Mouse (Mus musculus): ENCODE measurements around the gene Vps33b. TPM values are rescaled to one million over a fixed set of nuclear protein-coding genes. Genes with fewer than 3 reads are reported as not detected.
A peak's percentile ranks its signal among the peaks of the same experiment; 100 is the strongest.

Gene Vps33b
- polyA plus RNA-seq, 1 experiment from 2014 or later = 12.3 TPM

- no peaks in the 10 kb centered on the region for H3K27me3 ChIP-seq (ENCODE audit: control insufficient read depth, insufficient read depth, low read length)
- 85% methylated on average over 10 of the region's 10 CpGs for WGBS (ENCODE audit: insufficient replicate concordance)
- no peak overlapping the region for H3K9ac ChIP-seq (ENCODE audit: low read depth, low read length)
- no peaks in the 10 kb centered on the region for H3K9me3 ChIP-seq (replicated peaks; ENCODE audit: control insufficient read depth, low read length)
- no peak overlapping the region for H3K4me3 ChIP-seq (ENCODE audit: low read depth, low read length)
- H3K4me1 ChIP-seq (ENCODE audit: control insufficient read depth, insufficient read depth, low read length) = peaks cover 6% of the 10 kb centered on the region; the same call in 1 of the 2 replicates
- peaks cover 10% of the 10 kb centered on the region; the same call in 1 of the 2 replicates for H3K36me3 ChIP-seq (ENCODE audit: control insufficient read depth, insufficient read depth, low read length)
- no peak overlapping the region for H3K27ac ChIP-seq (ENCODE audit: low read depth, low read length)
- ATAC-seq (replicated peaks; ENCODE audit: insufficient number of reproducible peaks, low FRiP score, low TSS enrichment) = no peak
- H3K4me2 ChIP-seq = no peak overlapping the region
These were observed 30.9 kb upstream of the Vps33b start for GRCm38 (mm10) chr7:80238542-80238941.

GRCm38 (mm10) chr7:80241661-80242060 lies 27.8 kb upstream of the Vps33b start:
- Histone ChIP-seq H3K27me3 (ENCODE audit: control insufficient read depth, insufficient read depth, low read length) (no peaks in the 10 kb centered on the region), H3K4me2 (no peak overlapping the region), H3K36me3 (ENCODE audit: control insufficient read depth, insufficient read depth, low read length) (peaks cover 10% of the 10 kb centered on the region; the same call in 1 of the 2 replicates), H3K4me1 (ENCODE audit: control insufficient read depth, insufficient read depth, low read length) (peaks cover 2% of the 10 kb centered on the region; the same call in 1 of the 2 replicates), H3K9me3 (replicated peaks; ENCODE audit: control insufficient read depth, low read length) (no peaks in the 10 kb centered on the region), H3K4me3 (ENCODE audit: low read depth, low read length) (no peak overlapping the region), H3K27ac (ENCODE audit: low read depth, low read length) (no peak overlapping the region), H3K9ac (ENCODE audit: low read depth, low read length) (no peak overlapping the region)
- 72% methylated on average over 4 of the region's 4 CpGs for WGBS (ENCODE audit: insufficient replicate concordance)
- no peak for ATAC-seq (replicated peaks; ENCODE audit: insufficient number of reproducible peaks, low FRiP score, low TSS enrichment)

GRCm38 (mm10) chr7:80244851-80245250 lies 24.6 kb upstream of the Vps33b start:
- Histone ChIP-seq H3K9ac (ENCODE audit: low read depth, low read length) (no peak overlapping the region), H3K36me3 (ENCODE audit: control insufficient read depth, insufficient read depth, low read length) (0 out of 2 replicates have a peak, but pooled peaks cover 2% of the 10 kb centered on the region), H3K4me3 (ENCODE audit: low read depth, low read length) (no peak overlapping the region), H3K9me3 (replicated peaks; ENCODE audit: control insufficient read depth, low read length) (no peaks in the 10 kb centered on the region), H3K4me1 (ENCODE audit: control insufficient read depth, insufficient read depth, low read length) (peaks cover 2% of the 10 kb centered on the region; the same call in 1 of the 2 replicates), H3K4me2 (no peak overlapping the region), H3K27ac (ENCODE audit: low read depth, low read length) (no peak overlapping the region), H3K27me3 (ENCODE audit: control insufficient read depth, insufficient read depth, low read length) (no peaks in the 10 kb centered on the region)
- ATAC-seq (replicated peaks; ENCODE audit: insufficient number of reproducible peaks, low FRiP score, low TSS enrichment) = no peak
- WGBS (ENCODE audit: insufficient replicate concordance) = 86% methylated on average over 4 of the region's 4 CpGs

GRCm38 (mm10) chr7:80246148-80246721 lies 23.2 kb upstream of the Vps33b start, which contains the start of gene Ttll13:
Gene Ttll13 (plus strand): TSS chr7:80246376.
- Histone ChIP-seq H3K27ac (ENCODE audit: low read depth, low read length) (peak within 1 kb of the TSS; percentile 86), H3K4me1 (ENCODE audit: control insufficient read depth, insufficient read depth, low read length) (peaks cover 2% of the 10 kb centered on the region; the same call in 1 of the 2 replicates), H3K4me2 (peak within 1 kb of the TSS; percentile 65), H3K9ac (ENCODE audit: low read depth, low read length) (peak within 1 kb of the TSS; percentile 66), H3K4me3 (ENCODE audit: low read depth, low read length) (peak within 1 kb of the TSS; percentile 54), H3K36me3 (ENCODE audit: control insufficient read depth, insufficient read depth, low read length) (no peaks in the 10 kb centered on the region), H3K27me3 (ENCODE audit: control insufficient read depth, insufficient read depth, low read length) (no peaks in the 10 kb centered on the region), H3K9me3 (replicated peaks; ENCODE audit: control insufficient read depth, low read length) (no peaks in the 10 kb centered on the region)
- WGBS (ENCODE audit: insufficient replicate concordance) = under 1% methylated on average over 48 of the region's 48 CpGs
- peak; percentile 97 for ATAC-seq (replicated peaks; ENCODE audit: insufficient number of reproducible peaks, low FRiP score, low TSS enrichment)

GRCm38 (mm10) chr7:80246859-80247258 lies 22.6 kb upstream of the Vps33b start:
- H3K27me3 ChIP-seq (ENCODE audit: control insufficient read depth, insufficient read depth, low read length) = no peaks in the 10 kb centered on the region
- H3K4me2 ChIP-seq = peak overlapping the region; percentile 65
- peak overlapping the region; percentile 66 for H3K9ac ChIP-seq (ENCODE audit: low read depth, low read length)
- H3K4me3 ChIP-seq (ENCODE audit: low read depth, low read length) = peak overlapping the region; percentile 54
- no peaks in the 10 kb centered on the region for H3K9me3 ChIP-seq (replicated peaks; ENCODE audit: control insufficient read depth, low read length)
- 31% methylated on average over 7 of the region's 7 CpGs for WGBS (ENCODE audit: insufficient replicate concordance)
- peaks cover 2% of the 10 kb centered on the region; the same call in 1 of the 2 replicates for H3K4me1 ChIP-seq (ENCODE audit: control insufficient read depth, insufficient read depth, low read length)
- H3K27ac ChIP-seq (ENCODE audit: low read depth, low read length) = peak overlapping the region; percentile 86; the same call in 1 of the 2 replicates
- ATAC-seq (replicated peaks; ENCODE audit: insufficient number of reproducible peaks, low FRiP score, low TSS enrichment) = no peak
- no peaks in the 10 kb centered on the region for H3K36me3 ChIP-seq (ENCODE audit: control insufficient read depth, insufficient read depth, low read length)

GRCm38 (mm10) chr7:80252437-80252836 lies 17.0 kb upstream of the Vps33b start:
- Histone ChIP-seq H3K4me1 (ENCODE audit: control insufficient read depth, insufficient read depth, low read length) (no peaks in the 10 kb centered on the region), H3K9ac (ENCODE audit: low read depth, low read length) (no peak overlapping the region), H3K9me3 (replicated peaks; ENCODE audit: control insufficient read depth, low read length) (no peaks in the 10 kb centered on the region), H3K4me3 (ENCODE audit: low read depth, low read length) (no peak overlapping the region), H3K36me3 (ENCODE audit: control insufficient read depth, insufficient read depth, low read length) (no peaks in the 10 kb centered on the region), H3K27ac (ENCODE audit: low read depth, low read length) (no peak overlapping the region), H3K27me3 (ENCODE audit: control insufficient read depth, insufficient read depth, low read length) (no peaks in the 10 kb centered on the region), H3K4me2 (no peak overlapping the region)
- ATAC-seq (replicated peaks; ENCODE audit: insufficient number of reproducible peaks, low FRiP score, low TSS enrichment) = no peak
- WGBS (ENCODE audit: insufficient replicate concordance) = 73% methylated on average over 7 of the region's 7 CpGs

GRCm38 (mm10) chr7:80252886-80253285 lies 16.6 kb upstream of the Vps33b start:
- H3K4me1 ChIP-seq (ENCODE audit: control insufficient read depth, insufficient read depth, low read length) = no peaks in the 10 kb centered on the region
- WGBS (ENCODE audit: insufficient replicate concordance) = 63% methylated on average over 11 of the region's 11 CpGs
- no peak overlapping the region for H3K4me2 ChIP-seq
- no peaks in the 10 kb centered on the region for H3K9me3 ChIP-seq (replicated peaks; ENCODE audit: control insufficient read depth, low read length)
- H3K27me3 ChIP-seq (ENCODE audit: control insufficient read depth, insufficient read depth, low read length) = 0 out of 2 replicates have a peak, but pooled peaks cover 2% of the 10 kb centered on the region
- ATAC-seq (replicated peaks; ENCODE audit: insufficient number of reproducible peaks, low FRiP score, low TSS enrichment) = no peak
- no peaks in the 10 kb centered on the region for H3K36me3 ChIP-seq (ENCODE audit: control insufficient read depth, insufficient read depth, low read length)
- no peak overlapping the region for H3K9ac ChIP-seq (ENCODE audit: low read depth, low read length)
- H3K4me3 ChIP-seq (ENCODE audit: low read depth, low read length) = no peak overlapping the region
- no peak overlapping the region for H3K27ac ChIP-seq (ENCODE audit: low read depth, low read length)

GRCm38 (mm10) chr7:80255981-80256380 lies 13.5 kb upstream of the Vps33b start:
- H3K4me1 ChIP-seq (ENCODE audit: control insufficient read depth, insufficient read depth, low read length) = 0 out of 2 replicates have a peak, but pooled peaks cover 5% of the 10 kb centered on the region
- H3K27me3 ChIP-seq (ENCODE audit: control insufficient read depth, insufficient read depth, low read length) = peaks cover 11% of the 10 kb centered on the region
- WGBS (ENCODE audit: insufficient replicate concordance) = 66% methylated on average over 2 of the region's 2 CpGs
- H3K36me3 ChIP-seq (ENCODE audit: control insufficient read depth, insufficient read depth, low read length) = no peaks in the 10 kb centered on the region
- H3K4me2 ChIP-seq = no peak overlapping the region
- no peaks in the 10 kb centered on the region for H3K9me3 ChIP-seq (replicated peaks; ENCODE audit: control insufficient read depth, low read length)
- H3K4me3 ChIP-seq (ENCODE audit: low read depth, low read length) = no peak overlapping the region
- no peak for ATAC-seq (replicated peaks; ENCODE audit: insufficient number of reproducible peaks, low FRiP score, low TSS enrichment)
- no peak overlapping the region for H3K27ac ChIP-seq (ENCODE audit: low read depth, low read length)
- no peak overlapping the region for H3K9ac ChIP-seq (ENCODE audit: low read depth, low read length)

GRCm38 (mm10) chr7:80257706-80258105 lies 11.7 kb upstream of the Vps33b start:
- Histone ChIP-seq H3K4me2 (no peak overlapping the region), H3K27ac (ENCODE audit: low read depth, low read length) (no peak overlapping the region), H3K27me3 (ENCODE audit: control insufficient read depth, insufficient read depth, low read length) (peaks cover 11% of the 10 kb centered on the region), H3K36me3 (ENCODE audit: control insufficient read depth, insufficient read depth, low read length) (no peaks in the 10 kb centered on the region), H3K9ac (ENCODE audit: low read depth, low read length) (no peak overlapping the region), H3K9me3 (replicated peaks; ENCODE audit: control insufficient read depth, low read length) (no peaks in the 10 kb centered on the region), H3K4me1 (ENCODE audit: control insufficient read depth, insufficient read depth, low read length) (peaks cover 10% of the 10 kb centered on the region; the same call in 1 of the 2 replicates), H3K4me3 (ENCODE audit: low read depth, low read length) (no peak overlapping the region)
- ATAC-seq (replicated peaks; ENCODE audit: insufficient number of reproducible peaks, low FRiP score, low TSS enrichment) = no peak
- 56% methylated on average over 2 of the region's 2 CpGs for WGBS (ENCODE audit: insufficient replicate concordance)
